Mouse (Mus musculus) left cerebral cortex, postnatal 4 days (tissue): ENCODE data around the gene Erbb2. TPM values are rescaled to one million over a fixed set of nuclear protein-coding genes. Genes with fewer than 3 reads are reported as not detected.

Source experiments
- DNase-seq: peaks from one replicate; pipeline ENCODE4 v3.0.0-alpha.2; 2022
- intact Hi-C: fragments of 180-260 bp; cut with DNase I; formaldehyde crosslinking; loops from one replicate; pipeline ENCODE4 v1.15.1; 2025
- total RNA-seq, 2 experiments: library from RNA; stranded (reverse); gene quantifications; 2 replicates each; pipeline ENCODE4 v1.2.3; 2021

Erbb2 gene
- total RNA-seq, 2 experiments from 2014 or later = 3.9 to 4.1 TPM

DNA sequence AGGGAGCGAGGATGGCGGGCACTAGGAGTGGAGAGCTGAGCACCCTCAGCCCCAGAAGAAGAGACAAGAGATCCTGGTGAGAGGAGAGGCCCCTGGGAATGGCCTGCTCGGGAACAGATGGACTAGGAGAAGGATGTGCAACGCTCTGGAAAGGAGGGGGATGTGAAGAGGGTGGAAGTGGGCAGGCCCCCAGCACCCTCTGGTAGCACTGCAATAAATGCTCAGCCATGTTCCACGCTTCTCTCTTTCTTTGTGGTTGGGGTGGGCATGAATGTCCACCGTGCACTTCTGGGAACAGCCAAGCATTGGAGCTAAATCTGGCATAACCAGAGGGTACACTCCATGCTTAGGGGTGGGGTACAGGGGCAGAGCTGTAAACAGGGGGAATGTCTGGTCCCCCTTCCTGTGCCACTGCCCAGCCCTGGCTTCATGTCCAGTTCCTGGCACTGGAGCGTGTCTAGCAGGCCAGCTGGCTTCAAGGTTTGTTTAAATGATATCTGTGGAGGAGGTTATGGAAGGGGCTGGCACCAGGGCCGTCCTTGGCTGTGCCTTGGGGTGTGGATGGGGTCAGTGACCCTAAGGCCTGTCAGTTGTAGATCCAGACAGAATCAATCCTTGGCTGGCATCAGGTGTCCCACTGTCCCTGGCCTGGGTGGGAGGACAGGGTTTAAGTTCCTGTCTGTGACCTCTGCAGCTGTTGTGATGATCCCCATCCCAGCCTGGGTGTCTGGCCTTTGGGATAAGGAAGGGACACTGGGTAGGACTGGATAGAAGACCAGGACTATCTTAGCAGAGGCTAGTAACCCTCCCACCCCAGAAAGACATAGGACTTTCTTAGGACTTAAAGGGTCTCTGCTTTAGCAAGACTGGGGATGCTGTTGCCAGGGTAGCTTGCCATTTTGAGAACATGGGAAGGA, 27.3 kb upstream of the Erbb2 start:
- intact Hi-C loops = no loop called here
- peak; percentile 45 for DNase-seq

DNA sequence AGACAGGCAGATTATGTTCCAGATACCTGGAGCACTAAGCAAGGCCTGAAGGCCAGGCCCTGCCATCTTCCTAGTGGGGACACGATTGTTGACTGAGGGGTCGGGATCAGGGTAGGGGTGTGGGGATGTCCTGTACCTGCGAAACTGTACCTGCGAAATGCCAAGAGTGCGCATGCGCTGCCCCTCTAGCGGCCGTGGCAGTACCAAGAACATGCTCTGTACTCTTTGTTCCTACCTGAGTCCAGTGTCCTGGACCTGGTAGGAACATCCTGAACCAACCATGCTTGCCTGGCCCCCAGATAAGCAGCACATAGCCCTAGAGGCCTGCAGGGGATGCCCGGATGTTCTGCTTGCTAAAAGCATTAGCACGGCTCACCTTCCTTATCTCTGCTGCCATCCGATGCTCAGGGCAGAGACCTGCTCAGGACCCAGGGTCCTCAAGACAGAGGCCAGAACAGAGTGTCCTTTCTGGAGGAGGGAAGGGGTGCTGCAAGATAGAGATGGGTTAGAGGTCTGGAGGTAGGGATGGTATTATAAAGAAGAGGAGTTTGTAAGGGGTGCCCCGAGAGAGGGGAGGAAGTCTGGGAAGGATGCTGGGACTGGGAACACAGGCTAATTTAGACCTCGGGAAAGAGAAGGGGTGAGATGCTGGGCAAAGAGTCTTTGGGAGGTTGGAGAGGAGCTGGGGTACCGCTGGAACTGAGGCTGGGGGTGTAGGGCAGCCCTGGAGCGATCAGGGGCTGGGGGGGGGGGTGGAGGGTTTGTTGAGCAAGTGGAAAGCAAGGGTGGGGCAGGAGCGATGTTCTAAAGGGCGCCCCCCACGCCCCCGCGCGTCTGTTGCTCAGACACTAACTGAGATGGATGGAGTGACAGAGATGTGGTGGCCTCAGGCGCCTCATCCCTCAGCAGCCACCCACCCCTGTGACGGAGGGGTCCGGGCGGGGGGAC, 26.4 kb upstream of the Erbb2 start, which contains the start of gene Pnmt:
Gene Pnmt, plus strand, starts transcription at position 813 of the 948 bp plus-strand sequence.
- DNase-seq = no peak
- intact Hi-C loops = no loop called here

- intact Hi-C loops = no loop called here
- DNase-seq = no peak
These were observed 25.7 kb upstream of the Erbb2 start for GRCm38 (mm10) chr11:98386596-98386995.

GRCm38 (mm10) chr11:98387056-98387577, 25.2 kb upstream of the Erbb2 start:
- intact Hi-C loops = no loop called here
- DNase-seq = no peak

DNA sequence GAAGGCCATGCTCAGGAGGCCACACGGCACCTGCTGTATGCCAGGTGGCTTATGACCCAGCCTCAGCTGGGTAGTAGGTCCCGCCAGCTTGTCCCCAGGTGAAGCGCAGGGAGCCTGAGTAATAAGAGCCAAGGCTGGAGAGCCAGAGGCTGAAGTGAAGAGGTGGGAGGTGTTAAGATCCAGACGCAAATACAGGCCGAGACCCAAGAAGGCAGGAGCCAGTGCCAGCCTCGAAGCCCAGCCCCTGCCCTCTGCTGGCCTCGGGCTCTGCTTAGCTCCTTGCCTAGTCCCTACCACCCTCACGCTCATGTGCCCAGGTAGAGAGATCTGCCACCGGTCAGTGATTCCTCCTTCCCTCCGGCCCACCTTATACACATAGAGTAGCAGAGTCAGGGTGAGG, 24.0 kb upstream of the Erbb2 start:
- intact Hi-C loops = no loop called here
- DNase-seq = no peak

DNA sequence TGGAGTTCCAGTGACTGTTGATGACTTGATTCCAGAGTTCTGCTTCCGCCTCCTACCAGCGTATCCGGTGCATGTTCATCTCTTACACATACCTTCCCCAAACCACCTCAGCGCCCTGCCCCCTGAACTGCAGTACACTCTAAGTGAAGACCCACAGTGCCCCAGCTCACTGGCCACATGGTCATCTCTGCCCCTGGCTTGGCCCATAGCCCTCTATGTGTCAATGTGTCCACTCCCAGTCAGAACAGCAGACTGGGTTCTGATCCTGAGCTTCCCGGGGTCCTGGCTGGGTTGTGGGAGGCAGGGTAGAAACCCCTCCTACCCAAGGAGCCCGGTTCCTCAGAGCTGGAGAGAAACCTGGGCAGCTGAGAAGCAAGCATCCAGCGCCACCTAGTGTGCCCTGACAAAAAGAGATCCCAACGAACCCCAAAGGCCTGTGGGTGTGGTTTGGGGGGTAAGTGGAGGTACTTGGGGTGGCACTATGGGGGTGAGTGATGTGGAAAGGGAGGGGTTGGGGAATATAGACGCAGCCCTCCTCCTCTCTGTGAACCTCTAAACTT, 23.0 kb upstream of the Erbb2 start:
- peak; percentile 52 for DNase-seq
- intact Hi-C loops = no loop called here

DNA sequence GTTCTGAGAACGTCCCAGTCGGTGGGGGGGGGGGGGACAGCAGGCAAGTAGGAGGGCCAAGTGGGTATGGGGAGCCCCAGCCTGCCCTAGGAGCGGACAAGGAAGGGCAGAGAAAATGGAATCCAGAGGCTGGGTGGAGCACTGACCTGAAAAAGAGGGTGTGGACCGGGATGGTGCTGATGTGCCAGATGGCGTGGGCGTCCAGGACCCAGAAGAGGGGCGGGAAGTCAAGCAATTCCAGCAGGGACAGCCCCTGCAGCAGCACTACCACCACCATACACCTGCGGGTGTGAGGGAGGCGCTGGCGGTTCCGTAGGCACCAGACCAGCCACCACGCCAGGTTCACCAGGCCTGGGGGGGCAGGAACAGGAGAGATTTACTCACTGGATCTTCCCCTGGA, 22.1 kb upstream of the Erbb2 start:
- intact Hi-C loops = no loop called here
- DNase-seq = no peak

GRCm38 (mm10) chr11:98392034-98392433, 20.2 kb upstream of the Erbb2 start:
- DNase-seq = no peak
- intact Hi-C loops = no loop called here

GRCm38 (mm10) chr11:98392645-98393044, 19.6 kb upstream of the Erbb2 start:
- DNase-seq = no peak
- intact Hi-C loops = no loop called here

DNA sequence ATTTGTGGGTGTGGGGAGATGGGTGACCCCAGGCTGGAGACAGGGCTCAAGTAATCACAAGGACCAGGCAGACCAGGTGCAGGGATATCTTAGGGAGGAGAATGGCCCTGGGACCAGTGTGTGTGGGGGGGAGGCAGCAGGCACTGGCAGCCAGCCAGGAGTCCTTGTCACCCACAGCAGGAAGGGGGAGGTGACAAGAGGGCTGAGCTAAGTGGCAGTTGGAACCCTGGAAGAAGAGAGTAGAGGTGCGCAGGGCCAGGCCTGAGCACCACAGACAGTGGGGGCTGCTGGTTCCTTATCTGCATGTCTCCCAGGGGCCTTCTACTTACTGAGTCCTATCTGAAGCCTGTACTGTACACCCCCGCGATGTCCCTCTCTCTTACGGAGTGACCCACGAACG, 19.0 kb upstream of the Erbb2 start:
- intact Hi-C loops = no loop called here
- peak; percentile 34 for DNase-seq

DNA sequence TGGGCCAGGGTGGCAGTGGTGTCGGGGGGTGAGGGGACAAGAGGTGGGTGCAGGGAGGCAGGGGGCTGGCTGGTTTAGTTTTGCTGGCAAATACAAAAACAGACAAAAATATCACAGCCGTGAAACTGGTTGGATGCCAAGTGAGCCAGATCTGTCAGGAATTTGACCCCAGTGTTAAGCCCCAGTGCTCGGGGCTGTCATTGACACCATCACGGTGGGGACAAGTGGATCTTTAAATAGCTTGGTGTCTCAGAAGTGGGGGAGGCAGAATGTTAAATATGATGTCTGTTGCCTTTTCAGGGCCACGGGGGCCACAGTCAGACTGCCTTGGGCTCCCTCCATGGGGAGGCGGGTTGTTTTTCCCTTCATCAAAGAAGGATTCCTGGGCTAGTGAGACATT, 18.0 kb upstream of the Erbb2 start:
- DNase-seq = no peak
- intact Hi-C loops = no loop called here

DNA sequence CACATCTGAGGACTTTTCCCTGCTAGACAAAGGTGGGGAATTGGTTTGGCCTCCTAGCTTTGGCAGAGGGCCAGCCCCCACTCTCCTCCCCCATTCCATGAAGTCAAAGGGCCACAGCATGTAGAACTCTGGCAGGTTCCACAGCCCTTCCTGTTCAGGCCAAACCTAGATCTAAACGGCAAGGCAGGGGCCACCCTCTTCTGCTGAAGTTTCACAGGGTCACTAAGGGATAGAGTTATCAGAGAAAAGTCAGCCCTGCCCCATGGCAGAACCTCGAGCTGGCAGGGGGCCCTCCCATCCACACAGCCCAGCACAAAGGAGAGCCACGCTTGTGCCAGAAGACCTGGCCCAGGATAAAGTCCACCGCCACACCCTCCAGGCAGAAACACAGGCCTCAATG, 17.2 kb upstream of the Erbb2 start:
- no peak for DNase-seq
- intact Hi-C loops = no loop called here

GRCm38 (mm10) chr11:98397946-98398345, 14.3 kb upstream of the Erbb2 start:
- DNase-seq = no peak
- intact Hi-C loops = no loop called here

DNA sequence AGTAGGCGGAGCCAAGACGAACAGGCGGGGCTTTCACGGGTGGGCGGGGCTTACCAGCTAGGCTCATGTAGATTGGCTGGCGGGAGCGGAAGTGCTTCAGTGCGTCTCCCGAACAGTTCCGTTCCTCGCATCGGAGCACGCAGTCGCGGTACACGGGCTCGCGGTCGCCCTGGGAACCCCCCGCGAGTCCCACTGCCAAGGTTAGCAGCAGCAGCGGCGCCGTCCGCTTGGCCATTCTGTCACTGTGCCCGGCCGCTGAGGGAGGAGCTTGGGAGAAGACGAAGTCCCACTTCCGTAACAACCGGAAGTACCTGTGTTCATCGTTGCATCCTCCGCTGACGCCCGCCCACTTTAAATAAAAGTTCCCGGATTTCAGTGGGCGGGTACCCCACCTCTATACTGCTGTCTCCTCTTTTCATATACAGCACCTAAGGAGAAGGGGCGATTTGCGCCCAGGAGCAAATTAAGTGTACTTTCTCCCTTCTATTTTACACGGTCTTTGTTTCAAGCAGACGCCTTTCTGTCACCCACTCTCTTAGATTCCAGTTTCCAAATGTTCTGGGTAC, 12.0 kb upstream of the Erbb2 start, which contains the start of gene Pgap3:
Gene Pgap3, minus strand, starts transcription at position 330 of the 566 bp plus-strand sequence.
- intact Hi-C loops = no loop called here
- DNase-seq = peak; percentile 92

GRCm38 (mm10) chr11:98400816-98401215, 11.5 kb upstream of the Erbb2 start:
- intact Hi-C loops = no loop called here
- no peak for DNase-seq

- DNase-seq = no peak
- intact Hi-C loops = no loop called here
These were observed 5.6 kb upstream of the Erbb2 start for GRCm38 (mm10) chr11:98406621-98407020.

DNA sequence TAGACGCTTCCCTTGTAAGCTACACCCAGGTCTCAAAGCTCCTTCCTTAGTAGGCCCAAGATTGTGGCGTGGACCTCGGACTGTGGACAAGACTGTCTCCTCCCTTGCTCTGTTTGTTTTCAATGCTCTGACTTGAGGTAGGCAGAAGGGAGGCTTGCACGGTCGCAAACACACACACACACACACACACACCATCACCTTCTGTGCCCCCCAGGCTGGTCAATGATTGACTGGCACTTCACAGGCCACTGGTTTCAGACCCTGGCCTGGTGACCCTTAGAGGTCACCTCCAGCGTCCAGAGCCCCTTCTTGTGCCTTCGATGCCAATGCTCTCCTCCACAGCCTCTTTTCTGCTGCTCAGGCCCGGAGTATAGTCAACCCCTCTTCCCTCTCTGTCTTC, 3.4 kb upstream of the Erbb2 start:
- intact Hi-C loops = no loop called here

GRCm38 (mm10) chr11:98409341-98409822, 2.9 kb upstream of the Erbb2 start:
- DNase-seq = no peak
- intact Hi-C loops = no loop called here

More for the DNA sequence above, 3.4 kb upstream of the Erbb2 start:
- DNase-seq = no peak

DNA sequence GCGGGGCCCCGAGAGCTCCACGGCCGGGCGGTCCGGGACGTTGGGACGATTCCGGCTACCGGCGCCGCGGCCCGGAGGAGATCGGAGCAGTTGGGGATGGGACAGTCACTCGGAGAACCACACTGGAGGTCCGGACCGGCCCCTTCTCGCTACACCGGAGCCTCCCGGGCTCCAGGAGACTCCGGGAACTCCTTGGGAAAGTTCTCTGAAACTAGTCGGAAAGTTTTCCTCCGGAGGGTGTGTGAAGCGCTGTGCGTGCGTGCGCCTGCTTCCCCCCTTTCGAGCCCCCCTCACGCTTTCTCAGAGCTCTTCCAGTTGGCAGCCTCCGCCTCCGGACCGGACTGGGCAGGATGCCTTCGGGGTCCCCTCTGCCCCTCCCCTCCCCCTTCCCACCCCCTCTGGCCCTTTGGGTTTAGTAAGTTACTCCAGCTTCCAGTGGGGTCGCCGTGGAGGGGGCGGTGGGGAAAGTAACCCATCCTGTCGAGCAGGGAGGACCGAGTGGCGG, 579 bp downstream of the Erbb2 start:
- peak; percentile 48 for DNase-seq
- intact Hi-C loops = no loop called here

DNA sequence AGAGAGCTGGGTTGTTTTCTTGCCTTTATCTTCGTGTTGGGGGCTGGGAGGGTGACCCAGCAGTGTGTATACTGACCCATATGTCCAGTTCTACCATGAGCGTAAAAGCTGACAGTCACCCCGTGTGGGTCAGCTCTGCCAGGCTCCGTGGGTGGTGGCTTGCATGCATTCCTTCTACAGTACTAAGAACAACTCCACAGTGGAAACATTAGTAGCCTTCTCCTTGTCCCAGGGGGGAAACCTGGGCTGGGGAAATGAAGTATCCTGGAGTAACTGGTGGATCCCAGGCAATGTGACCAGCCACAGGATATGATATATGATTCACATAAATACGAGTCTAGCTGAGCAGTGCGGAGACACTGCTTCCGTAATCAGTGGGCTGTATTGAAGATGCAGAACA, 1.5 kb downstream of the Erbb2 start:
- intact Hi-C loops = no loop called here
- no peak for DNase-seq
